Mouse (Mus musculus): ENCODE data around the gene Ascl3.

Gene Ascl3

DNA sequence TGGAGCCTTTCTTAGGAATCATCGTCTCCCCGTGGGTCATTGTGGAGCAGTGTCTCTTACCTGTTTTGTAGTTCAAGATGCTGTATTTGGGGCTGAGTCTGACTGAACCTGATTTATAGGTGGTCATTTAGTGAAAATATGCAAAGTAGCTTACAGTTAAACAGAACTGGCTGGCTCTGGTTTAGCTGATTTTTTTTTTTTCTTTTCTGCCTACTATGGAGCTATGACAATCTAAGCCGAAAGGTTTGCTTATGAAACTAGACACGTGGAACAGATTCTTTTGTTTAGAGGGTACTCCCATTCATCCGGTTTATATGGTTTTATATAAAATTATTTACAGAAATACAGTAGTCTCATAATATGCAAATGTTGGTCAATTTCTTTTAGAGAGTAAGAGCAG lies at the start of gene Ascl3:
Ascl3 (minus strand) TSS at position 101 of the 400 bp plus-strand sequence.
- no peak for DNase-seq (ENCODE audit: low read depth, low spot score)

DNA sequence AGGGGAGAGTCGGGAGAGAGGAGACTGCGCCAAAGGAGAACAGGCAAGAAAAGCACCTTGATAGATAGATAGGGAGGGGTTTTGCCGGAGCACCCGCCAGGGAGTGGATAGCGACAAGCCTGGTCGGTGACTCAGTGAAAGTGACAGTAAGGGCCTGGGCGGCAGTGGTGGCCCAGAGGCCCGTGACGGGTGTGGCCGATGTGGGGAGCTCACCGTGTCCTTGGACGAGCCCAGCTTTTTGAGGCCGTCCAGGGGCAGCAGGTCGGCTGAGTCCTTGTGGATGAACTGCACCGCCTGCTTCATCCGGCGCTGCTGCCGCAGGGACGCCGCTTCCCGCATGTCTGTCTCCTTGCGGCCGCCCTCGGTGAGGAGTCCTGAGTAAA lies 49.6 kb upstream of the Ascl3 start:
- peak; percentile 39 for DNase-seq (ENCODE audit: low read depth, low spot score)

DNA sequence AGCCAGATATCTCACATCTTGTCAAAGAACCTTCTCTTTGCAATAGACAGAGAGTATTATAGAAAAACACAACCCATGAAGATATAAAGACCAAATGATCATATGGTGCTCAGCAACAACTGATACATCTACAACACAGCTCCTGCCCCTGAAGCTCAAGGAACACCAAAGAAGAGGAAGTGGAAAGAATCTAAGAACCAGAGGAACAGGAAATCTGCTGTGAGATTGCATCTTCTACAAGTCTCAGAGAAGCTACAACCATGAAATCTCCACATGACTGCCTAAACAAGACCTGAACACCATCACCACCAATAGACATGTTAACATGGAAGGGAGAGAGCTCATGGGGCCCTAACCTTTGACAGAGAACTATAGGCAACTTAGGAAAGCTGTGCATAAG lies 40.7 kb upstream of the Ascl3 start:
- no peak for DNase-seq (ENCODE audit: low read depth, low spot score)

DNA sequence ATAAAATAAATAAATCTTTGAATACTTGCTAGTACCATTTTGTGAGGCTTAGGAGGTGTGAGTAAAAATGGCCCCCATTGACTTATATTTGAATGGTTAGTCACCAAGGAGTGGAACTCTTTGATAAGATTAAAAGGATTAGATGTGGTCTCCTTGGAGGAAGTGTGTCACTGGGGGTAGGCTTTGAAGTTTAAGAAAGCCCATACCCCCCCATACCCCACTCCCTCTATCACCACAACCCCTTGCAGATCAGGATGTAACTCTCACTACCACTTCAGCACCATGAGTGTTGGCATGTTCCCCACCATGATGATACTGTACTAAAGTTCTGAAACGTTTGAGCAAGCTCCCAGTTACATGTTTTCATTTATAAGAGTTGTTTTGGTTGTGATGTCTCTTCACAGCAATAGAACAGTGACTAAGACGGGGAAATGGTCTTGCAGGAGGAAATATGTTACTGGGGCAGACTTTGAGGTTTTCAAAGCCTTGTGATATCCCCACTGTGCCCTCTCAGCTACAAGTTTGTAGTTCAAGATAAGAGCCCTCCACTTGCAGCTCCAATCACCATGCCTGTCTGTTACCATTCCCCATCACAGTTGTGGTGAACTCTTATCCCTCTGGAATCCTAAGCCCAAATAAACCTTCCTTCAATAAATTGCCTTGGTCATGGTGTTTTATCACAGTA lies 37.3 kb upstream of the Ascl3 start:
- DNase-seq (ENCODE audit: low read depth, low spot score): no peak

DNA sequence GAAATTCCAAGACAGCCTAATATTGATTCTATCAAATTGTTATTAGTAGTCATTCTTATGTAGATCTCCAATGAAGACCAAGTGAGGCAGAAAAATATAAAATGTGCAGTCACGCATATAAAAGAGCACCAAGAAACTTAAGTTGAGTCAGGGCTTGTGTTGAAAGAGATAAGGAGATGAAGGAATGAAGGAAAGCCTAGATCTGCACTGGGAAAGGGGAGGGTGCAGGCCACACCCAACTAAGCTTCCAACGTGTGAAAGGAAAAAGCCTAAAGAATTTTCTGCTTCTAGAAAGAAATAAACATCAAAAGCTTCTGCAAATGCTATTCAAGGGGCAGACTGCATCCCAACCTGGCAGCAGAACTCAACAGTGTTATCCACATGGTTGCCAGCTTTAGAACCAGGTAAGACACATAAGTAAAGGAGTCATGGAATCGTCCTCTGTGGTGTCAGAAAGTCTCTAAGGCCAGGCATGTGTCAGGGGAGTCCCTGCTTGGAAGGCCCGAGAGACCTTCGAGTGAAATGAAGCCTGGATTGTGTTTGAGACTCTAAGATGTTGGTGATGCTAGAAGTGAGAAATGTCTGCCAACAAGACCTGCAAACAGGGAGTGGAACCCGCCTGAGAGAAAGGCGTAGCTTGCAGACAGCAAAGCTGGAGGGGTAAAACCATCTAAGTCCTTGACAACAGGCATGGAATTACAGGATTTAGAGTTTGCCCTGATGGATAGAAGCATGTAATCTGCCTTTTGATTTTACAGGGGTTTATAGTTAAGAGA lies 36.2 kb upstream of the Ascl3 start:
- DNase-seq (ENCODE audit: low read depth, low spot score): peak; percentile 46

DNA sequence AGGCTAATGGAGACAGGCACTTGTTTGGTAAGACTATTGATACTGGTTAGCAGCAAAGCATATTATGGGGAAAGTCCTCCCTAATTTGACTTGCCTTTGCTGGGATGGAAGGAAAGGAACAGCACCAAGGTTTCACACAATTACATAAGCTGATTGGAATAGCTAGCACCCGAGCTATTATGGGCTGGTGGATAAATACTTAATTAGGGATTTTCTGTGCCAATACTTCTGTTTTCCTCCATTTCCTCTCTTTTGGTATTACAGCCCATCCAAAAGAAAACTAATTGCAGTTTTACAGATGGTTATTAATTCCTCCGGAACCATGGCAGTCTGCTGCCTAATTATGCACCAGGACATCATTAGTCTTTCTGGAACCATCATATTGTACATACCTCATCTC lies 32.5 kb upstream of the Ascl3 start:
- no peak for DNase-seq (ENCODE audit: low read depth, low spot score)

DNA sequence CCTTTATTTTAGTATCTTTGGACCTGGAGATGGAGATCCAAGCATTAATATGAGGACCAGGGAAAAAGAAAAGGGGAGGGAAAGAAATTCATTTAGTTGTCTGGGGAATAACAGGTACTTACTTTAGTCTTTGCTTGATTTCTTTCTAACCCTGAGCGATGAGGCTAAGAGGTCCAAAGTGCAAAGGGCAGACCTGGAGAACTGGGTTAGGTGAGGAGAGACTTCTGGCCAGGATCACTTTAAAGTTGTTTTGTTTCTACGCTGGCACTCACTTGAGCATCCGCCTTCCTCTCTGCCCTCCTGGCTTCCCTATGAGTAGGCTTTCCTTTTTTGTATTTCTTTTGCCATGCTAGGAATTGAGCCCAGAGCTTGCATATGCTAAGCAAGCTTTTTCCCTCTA lies 24.8 kb upstream of the Ascl3 start:
- DNase-seq (ENCODE audit: low read depth, low spot score): no peak

DNA sequence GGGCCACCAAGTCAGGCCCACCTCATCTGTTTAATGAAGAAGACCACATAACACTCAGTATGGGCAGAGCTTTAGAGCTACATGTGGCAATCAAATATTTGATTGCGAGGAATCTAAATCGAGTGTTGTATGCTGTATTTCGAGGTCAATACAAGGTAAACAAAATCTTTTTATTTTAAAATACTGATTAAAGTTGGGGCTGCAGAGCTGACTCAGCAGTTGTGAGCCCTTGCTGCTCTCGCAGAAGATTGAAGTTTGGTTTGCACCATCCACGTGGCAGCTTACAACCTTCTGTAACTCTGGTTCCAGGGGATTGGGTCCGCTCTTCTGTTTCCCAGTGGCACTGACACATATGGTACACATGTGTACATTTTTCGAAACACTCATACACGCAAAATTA lies 22.5 kb upstream of the Ascl3 start:
- DNase-seq (ENCODE audit: low read depth, low spot score): no peak

DNA sequence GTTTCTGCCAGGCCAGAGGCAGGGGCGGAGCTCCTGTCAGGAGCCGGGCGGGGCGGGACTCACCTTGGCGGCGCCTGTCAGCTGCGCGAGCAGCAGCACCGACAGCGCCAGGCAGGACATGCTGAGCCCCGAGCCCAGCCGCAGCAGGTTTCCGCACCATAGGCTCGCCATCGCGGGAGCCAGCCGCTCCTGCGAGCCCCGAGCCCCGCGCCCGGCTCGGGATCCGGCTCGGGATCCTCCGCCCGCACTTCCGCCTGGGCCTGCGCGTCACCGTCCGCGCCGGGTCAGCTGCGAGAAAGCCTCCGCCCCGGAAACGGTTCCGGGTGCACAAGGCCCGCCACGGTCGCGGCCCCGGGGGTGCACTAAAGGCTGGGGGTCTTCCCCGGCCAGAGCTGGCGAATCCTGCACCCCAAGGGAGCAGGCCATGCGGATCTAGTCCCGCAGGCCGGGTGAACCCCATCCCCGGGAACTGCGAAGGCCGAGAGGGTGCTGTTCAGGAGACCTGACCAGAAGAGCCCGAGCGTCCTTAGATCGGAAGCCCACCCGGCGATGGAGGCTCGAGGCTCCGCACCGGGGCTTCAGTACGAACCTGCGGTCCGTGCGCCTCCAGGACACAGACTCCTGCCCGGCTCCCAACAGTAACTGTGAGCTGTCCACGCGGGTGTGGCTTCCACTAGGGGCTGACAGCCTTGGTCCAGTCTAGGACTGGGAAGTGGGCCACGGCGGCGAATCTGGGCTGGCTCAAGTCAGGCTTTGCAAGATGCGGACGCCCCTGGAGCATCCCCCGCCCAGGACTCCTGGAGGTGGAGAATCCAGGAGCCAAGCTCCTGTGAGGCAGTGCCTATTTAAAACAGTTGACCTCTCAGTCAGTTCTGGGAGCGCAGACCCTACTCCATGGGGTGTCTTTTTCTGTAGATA lies 20.7 kb upstream of the Ascl3 start, which contains the start of gene Tmem9b:
Tmem9b (minus strand) TSS at position 868 of the 918 bp plus-strand sequence.
- DNase-seq (ENCODE audit: low read depth, low spot score): peak; percentile 62

DNA sequence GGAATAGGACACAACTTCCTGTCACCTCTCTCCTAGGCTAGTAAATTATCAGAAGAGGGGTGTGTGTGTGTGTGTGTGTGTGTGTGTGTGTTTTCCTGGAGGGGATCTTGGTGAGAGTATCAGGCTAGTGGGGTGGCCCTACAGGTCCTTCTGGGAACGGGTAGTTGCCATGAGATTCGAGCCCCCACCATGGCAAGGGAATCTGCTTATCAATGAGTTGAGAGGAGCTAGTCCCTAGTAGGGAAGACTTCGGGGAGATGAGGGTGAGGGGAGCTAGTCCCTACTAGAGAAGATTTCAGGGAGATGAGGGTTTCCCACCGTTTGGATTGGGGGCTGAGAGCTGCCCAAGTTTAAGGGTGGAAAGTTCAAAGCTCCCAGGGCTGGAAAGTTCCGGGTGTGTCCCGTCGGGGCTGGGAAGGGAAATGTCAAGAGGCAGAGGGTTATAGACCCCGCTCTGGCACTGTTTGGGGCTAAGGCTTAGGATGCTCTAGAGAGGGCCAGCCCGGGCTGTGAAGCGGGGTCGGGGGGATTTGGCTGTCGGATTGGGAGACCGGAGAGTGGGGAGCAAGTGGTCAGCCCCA lies 20.0 kb upstream of the Ascl3 start:
- DNase-seq (ENCODE audit: low read depth, low spot score): peak; percentile 28

DNA sequence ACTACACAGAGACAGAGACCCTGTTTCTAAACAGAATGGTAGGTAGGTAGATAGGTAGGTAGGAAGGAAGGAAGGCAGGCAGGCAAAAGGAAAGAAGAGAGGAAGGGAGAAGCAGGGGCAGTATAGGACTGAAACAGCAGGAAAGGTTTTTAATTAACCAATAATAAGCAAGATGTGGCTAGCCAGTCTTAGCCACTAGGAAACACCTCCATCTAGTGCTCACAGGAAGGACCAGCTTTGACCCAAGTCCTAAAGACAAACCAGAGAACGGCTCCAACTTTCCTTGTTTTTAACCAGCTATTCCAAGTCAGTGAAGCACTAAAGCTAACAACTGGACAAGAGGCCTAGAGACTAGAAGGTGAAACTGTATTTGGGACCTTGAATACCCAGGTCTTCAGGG lies 16.2 kb upstream of the Ascl3 start:
- DNase-seq (ENCODE audit: low read depth, low spot score): no peak

DNA sequence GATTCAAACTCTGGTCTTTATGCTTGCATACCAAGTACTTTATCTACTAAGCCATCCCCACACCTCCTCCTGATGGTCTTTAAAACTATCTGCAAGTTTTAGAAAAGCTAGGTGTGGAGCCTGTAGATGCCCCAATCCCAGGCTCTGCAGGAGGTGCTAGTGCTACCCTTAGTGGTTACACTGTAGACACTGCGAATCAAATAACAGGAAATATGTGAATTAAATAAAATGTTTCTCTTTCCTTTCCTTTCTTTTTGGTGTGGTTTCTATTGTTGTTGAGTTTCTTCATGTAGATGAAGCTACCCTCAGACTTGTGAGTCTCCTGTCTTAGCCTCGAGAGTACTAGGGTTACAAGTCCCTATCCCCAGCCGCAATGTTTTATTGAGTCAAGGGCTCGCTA lies 10.2 kb upstream of the Ascl3 start:
- DNase-seq (ENCODE audit: low read depth, low spot score): no peak

DNA sequence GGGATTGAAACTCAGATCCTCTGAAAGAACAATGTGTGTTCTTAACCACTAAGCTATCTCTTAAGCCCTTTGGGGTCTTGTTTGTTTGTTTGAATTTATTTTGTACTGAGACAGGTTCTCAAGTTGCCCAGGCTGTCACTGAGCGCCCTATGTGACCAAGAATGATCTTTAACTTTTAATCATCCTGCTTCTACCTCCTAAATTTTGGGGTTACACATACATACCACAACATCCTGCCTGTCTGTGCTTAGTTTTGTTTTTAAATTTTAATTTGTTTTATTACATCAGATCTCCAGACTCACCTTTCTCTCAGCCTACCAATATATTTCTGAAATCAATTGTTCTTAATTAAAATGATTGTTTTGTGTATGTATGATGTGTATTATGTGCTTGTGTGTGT lies 9.5 kb upstream of the Ascl3 start:
- DNase-seq (ENCODE audit: low read depth, low spot score): no peak

DNA sequence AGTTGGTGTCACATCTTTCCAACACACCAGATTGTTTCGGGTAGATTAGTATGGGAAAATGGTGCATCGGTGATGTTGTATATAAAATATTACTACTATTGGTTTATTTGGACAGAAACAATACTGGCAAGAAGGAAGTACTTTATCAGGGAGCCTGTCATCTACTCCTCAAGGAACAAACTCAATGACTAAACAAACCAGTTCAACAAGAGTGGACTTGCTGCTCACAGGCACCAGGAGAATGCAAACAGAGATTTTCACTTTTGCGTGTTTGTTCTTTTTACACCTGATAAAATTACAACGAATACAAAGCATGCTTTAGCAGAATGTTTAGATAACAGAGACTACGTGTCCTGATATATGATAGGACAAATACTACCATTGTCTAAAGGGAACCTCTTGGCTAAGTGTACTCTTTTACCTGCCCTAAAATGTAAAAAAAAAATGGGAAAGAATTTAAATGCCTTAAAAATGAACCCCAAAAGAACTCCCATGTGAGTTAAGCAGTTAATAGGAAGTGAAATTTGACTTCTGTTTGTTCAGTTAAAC lies 8.4 kb upstream of the Ascl3 start:
- DNase-seq (ENCODE audit: low read depth, low spot score): no peak

DNA sequence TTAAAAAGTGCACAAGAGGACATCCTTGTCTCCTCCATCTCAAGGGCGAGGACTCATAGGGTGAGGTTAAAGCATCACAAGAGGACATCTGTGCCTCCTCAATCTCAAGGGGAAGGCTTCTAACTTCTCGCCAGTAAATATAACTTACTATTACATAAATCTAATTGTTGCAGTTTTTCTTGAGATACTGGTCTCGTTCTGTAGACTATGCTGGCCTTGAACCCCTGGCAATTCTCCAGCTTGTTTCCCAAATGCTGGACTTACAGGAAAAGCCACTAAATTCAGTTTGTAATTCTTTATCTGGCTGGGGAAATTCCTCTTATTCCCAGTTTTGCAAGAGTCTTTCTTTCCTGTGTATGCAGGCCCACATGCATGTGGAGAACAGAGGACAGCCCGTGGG lies 3.3 kb upstream of the Ascl3 start:
- DNase-seq (ENCODE audit: low read depth, low spot score): no peak

DNA sequence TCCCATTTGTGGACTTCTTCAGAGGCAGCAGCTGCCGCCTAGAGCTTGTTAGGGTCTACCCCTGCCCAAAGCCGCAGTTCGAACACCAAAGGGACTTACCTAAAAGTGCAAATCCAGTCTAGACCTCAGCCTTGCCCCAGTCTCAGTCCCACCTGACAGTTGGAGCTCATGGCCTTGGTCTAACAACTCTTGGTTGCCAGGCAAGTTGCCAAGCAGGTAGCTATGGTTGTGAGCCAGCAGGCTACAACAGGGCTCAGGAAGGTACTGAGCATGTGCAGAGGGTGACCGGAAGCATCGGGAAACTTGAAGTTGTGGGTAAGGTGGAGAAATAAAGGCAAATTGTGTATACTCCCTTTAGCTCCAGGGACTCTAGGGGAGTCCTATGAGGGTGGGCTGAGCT lies 7.8 kb downstream of the Ascl3 start, which contains the start of gene BC051019:
BC051019 (minus strand) TSS at position 154 of the 400 bp plus-strand sequence.
- no peak for DNase-seq (ENCODE audit: low read depth, low spot score)

DNA sequence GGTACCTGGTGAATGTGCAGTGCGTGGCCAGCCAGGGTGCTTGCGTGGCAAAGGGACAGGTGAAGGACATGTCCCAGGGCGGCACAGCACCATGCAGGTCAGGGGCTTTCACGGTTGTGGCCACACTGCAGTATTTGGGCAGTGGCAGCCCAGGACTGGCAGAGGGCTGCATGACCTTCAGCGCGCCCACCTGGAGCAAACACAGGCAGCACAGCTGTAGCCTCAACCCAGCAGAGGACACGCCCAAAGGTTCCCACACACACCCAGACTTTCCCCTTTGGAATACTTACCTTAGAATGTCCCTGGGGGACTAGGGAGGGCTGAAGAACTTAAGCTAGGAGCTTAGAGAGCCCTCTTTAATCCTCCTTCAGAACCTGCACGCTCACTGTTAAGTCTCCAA lies 8.4 kb downstream of the Ascl3 start:
- DNase-seq (ENCODE audit: low read depth, low spot score): no peak

DNA sequence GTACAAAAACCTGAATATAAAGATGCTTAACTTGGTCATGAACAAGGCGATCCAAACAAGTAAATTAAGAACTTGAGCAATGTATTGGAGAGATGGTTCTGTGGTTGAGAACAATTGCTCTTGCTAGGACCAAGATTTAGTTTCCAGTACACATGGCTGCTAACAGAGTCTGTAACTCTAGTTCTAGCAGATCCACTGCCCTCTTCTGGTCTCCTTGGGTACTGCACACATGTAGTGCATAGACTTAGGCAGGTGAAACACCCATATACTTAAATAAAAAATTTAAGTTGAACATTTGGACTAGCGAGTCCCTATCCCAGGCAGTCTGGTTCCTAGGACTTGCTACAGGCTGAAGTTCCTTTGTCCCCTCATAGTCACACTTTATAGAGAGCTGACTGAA lies 8.9 kb downstream of the Ascl3 start:
- DNase-seq (ENCODE audit: low read depth, low spot score): peak; percentile 20

DNA sequence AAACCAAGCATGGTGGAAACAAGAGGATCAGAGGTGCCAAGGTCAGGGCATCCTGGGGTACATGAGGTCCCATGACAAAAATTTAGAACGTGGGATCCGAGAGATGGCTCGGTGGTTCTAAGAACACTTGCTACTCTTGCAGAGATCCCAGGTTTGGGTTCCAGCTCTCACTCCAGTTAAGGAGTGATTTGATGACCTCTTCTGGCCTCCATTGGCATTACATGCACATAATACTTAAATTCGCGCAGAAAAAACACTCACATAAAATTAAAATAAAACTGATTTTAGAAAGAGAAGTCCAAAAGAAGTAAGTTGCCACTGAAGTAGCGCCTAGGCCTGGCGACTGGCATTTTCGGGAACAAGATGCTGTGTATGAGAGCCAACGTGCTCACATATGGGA lies 12.2 kb downstream of the Ascl3 start:
- DNase-seq (ENCODE audit: low read depth, low spot score): no peak

DNA sequence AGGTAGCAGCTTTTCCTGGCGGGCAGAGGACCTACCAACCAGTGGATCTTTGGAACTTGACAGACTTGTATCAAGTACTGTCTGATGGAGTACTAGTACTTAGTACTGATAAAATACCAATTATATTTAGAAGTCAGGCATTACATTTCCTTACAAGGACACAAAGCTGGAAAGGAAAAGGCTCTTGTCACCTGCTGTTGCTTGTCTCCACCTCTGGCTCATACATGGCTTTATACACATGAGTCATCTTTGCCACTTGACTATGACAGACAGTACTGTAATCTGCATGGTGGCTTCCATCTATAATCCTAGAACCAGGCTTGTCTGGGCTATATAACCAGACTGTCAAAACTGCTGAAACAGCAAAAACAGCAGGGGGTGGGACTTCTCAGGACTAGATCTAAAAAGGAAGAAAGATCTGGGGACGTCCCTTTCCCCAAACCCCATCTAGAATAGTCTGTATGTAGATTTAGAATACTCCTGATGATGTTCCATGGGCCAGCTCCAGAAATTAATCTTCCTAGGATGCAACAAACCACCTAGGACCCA lies 18.0 kb downstream of the Ascl3 start:
- no peak for DNase-seq (ENCODE audit: low read depth, low spot score)

DNA sequence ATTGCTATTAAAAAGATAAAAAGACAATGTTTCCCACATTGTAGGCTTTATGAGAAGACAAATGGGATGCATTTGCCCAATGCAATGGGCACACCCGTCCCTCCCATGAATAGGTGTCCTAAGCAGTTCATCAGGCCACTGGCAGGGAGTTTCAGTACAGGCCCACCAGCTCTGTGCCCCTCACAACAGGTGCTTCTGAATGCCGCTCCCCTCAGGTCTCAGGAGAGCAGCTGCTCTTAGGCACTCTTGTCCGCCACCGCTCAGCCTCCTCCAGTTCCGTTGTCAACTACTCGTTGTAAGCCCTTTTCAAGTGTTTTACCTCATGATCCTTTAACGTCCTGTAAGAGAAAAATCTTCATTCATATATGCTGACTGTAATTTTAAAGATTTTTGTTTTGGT lies 19.3 kb downstream of the Ascl3 start:
- no peak for DNase-seq (ENCODE audit: low read depth, low spot score)
